Mouse (Mus musculus) midbrain, embryonic 10.5 days (tissue): ENCODE measurements around the gene Carns1. TPM values are rescaled to one million over a fixed set of nuclear protein-coding genes. Genes with fewer than 3 reads are reported as not detected.

Source experiments
- DNase-seq: peaks from one replicate; pipeline ENCODE4 v3.0.0-alpha.2; 2017; ENCODE audit warnings: low spot score
- H3K27ac ChIP-seq: fragments of 300-500 bp; sonication (generic); replicated peaks from 2 replicates; pipeline ENCODE4 v1.5.1; 2016; ENCODE audit warnings: mild to moderate bottlenecking
- H3K27me3 ChIP-seq: fragments of 300-500 bp; sonication (generic); 2 replicates; pipeline ENCODE4 v1.6.1; 2016; ENCODE audit warnings: low read depth, mild to moderate bottlenecking; ENCODE audit not compliant: poor library complexity, severe bottlenecking
- H3K36me3 ChIP-seq: fragments of 300-500 bp; sonication (generic); 2 replicates; pipeline ENCODE4 v1.6.1; 2016; ENCODE audit warnings: mild to moderate bottlenecking, moderate library complexity
- H3K4me1 ChIP-seq: fragments of 300-500 bp; sonication (generic); 2 replicates; pipeline ENCODE4 v1.6.1; 2016
- H3K4me3 ChIP-seq: fragments of 300-500 bp; sonication (generic); 2 replicates; pipeline ENCODE4 v1.5.1; 2016; ENCODE audit warnings: mild to moderate bottlenecking, moderate library complexity
- H3K9me3 ChIP-seq: fragments of 300-500 bp; sonication (generic); replicated peaks from 2 replicates; pipeline ENCODE4 v1.6.1; 2016; ENCODE audit warnings: mild to moderate bottlenecking
- WGBS: fragments of 180-500 bp; shearing (Covaris S2); methylation state at CpG from one replicate; pipeline ENCODE4 v1.1.7; 2016; 5-methylcytosine and 5-hydroxymethylcytosine counted together
- microRNA-seq: library from miRNA; unstranded; fragments of <30 nt; microRNA quantifications from one replicate; pipeline ENCODE4, GENCODE M21; 2017
- polyA plus RNA-seq: library from polyadenylated mRNA; unstranded; fragments of >200 nt; fragmentation: Nextera tagmentation; extraction: Ambion mirVana; gene quantifications from 2 replicates; pipeline ENCODE4 v1.2.1, GENCODE M21; 2016

Carns1 gene
- polyA plus RNA-seq, 1 experiment from 2014 or later, result 2.8 TPM

DNA sequence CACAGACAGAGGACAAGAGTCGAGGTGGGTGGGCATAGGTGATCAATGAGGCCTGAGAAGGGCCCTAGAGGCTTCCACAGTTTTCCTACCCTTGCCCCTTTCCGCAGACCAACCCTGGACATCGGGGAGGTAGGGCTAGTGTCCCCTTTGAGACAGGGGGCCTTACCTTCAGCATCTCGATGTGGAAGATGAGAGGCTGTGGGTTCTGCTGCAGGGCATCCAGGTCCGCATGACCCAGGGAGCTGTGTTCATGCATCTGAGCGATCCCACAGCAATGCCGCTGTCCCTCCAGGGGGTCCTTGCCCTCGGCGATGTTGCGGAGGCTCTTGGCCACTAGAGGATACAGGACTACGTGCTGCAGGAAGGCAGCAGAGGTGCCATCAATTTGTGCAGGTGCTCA, 59.5 kb downstream of the Carns1 start:
- H3K36me3 ChIP-seq, result peaks cover 74% of the 10 kb centered on the region
- peaks cover 8% of the 10 kb centered on the region; the same call in 1 of the 2 replicates for H3K27me3 ChIP-seq
- H3K9me3 ChIP-seq, result no peaks in the 10 kb centered on the region
- 87% methylated on average over 11 of the region's 11 CpGs for WGBS
- H3K27ac ChIP-seq, result no peak overlapping the region
- no peak overlapping the region for H3K4me3 ChIP-seq
- peaks cover 9% of the 10 kb centered on the region for H3K4me1 ChIP-seq
- DNase-seq, result no peak

DNA sequence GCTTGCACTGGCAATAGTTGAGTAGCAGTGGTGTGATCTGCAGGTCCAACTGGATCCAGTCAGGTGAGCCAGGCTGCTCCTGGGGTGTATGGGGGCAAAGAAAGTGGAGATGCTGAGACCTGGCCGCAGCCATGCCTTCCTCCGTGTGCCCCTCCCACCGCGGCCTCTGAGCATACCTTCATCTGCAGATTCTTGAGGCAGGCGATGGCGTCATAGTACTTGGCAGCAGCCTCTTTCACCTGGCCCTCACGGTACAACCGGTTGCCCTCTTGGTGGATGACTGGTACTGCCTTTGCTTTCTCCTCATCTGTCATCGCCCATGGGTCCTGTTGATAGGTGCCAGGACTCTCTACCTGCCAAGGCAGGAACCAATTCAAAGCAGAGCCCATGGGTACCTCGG, 60.1 kb downstream of the Carns1 start:
- Histone ChIP-seq H3K9me3 (no peaks in the 10 kb centered on the region), H3K4me1 (peaks cover 2% of the 10 kb centered on the region), H3K4me3 (no peak overlapping the region), H3K36me3 (peaks cover 78% of the 10 kb centered on the region), H3K27ac (no peak overlapping the region), H3K27me3 (peaks cover 5% of the 10 kb centered on the region; the same call in 1 of the 2 replicates)
- WGBS, result 92% methylated on average over 10 of the region's 10 CpGs
- DNase-seq, result no peak

DNA sequence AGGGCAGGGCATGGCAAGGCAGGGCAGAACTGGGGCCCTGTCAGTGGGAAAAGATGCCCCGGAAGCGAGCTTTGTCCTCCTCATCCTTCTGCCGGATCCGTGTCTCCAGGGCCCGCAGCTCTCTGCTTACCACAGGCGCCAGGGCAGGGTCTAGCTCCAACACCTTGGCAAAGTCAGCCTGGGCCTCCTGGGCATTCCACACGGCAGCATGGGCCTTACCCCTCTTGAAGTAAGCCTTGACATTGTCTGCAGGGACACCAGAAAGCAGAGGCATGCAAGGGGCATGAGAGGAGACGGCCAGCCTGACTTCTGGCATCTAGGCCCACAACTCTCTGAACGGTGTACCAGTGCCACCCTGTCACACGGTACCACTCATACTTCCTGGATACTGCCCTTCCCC, 60.7 kb downstream of the Carns1 start:
- DNase-seq, result no peak
- H3K36me3 ChIP-seq, result peaks cover 78% of the 10 kb centered on the region
- no peaks in the 10 kb centered on the region for H3K4me1 ChIP-seq
- no peak overlapping the region for H3K27ac ChIP-seq
- H3K4me3 ChIP-seq, result no peak overlapping the region
- WGBS, result 92% methylated on average over 10 of the region's 10 CpGs
- H3K27me3 ChIP-seq, result no peaks in the 10 kb centered on the region
- no peaks in the 10 kb centered on the region for H3K9me3 ChIP-seq

Small RNA genes lying within 50 kb of the gene (microRNA-seq; reads per million reads assigned to microRNA genes)
- not detected for gene Gm26115

Other genes starting within 250 kb of the Carns1 start
- 0.73 TPM in 2 replicates for gene Aldh3b1, start 245.7 kb downstream of the Carns1 start, polyA plus RNA-seq
- 5.1 and 8.0 TPM in 2 replicates for gene Unc93b1, start 240.3 kb downstream of the Carns1 start, polyA plus RNA-seq
- not detected in 2 replicates for gene Aldh3b3, start 216.8 kb downstream of the Carns1 start, polyA plus RNA-seq
- 0.21 and 0.35 TPM in 2 replicates for gene Aldh3b2, start 203.2 kb downstream of the Carns1 start, polyA plus RNA-seq
- 1.1 and 2.0 TPM in 2 replicates for gene Acy3, start 188.9 kb downstream of the Carns1 start, polyA plus RNA-seq
- not detected in 2 replicates for gene Tbx10, start 182.7 kb downstream of the Carns1 start, polyA plus RNA-seq
- gene Nudt8, start 174.9 kb downstream of the Carns1 start, polyA plus RNA-seq, result 20.2 and 21.5 TPM in 2 replicates
- gene Gm49405, start 174.9 kb downstream of the Carns1 start, polyA plus RNA-seq, result 2.4 and 2.8 TPM in 2 replicates
- 2.2 and 3.5 TPM in 2 replicates for gene Doc2g, start 172.2 kb downstream of the Carns1 start, polyA plus RNA-seq
- gene Ndufv1, start 162.7 kb downstream of the Carns1 start, polyA plus RNA-seq, result 188 and 207 TPM in 2 replicates
- 400 and 417 TPM in 2 replicates for gene Gstp1, start 137.5 kb downstream of the Carns1 start, polyA plus RNA-seq
- 1.0 and 2.8 TPM in 2 replicates for gene Gstp2, start 129.5 kb downstream of the Carns1 start, polyA plus RNA-seq
- gene Gstp3, start 115.9 kb downstream of the Carns1 start, polyA plus RNA-seq, result 0.23 TPM in 1 of 2 replicates, not detected in the other
- gene Cabp2, start 93.9 kb downstream of the Carns1 start, polyA plus RNA-seq, result not detected in 2 replicates
- 76.2 and 82.5 TPM in 2 replicates for gene Cdk2ap2, start 78.3 kb downstream of the Carns1 start, polyA plus RNA-seq
- gene Pitpnm1, start 75.5 kb downstream of the Carns1 start, polyA plus RNA-seq, result 12.8 and 15.1 TPM in 2 replicates
- 60.6 and 61.7 TPM in 2 replicates for gene Aip, start 49.6 kb downstream of the Carns1 start, polyA plus RNA-seq
- not detected in 2 replicates for gene Gpr152, start 35.7 kb downstream of the Carns1 start, polyA plus RNA-seq
- not detected in 2 replicates for gene Cabp4, start 31.4 kb downstream of the Carns1 start, polyA plus RNA-seq
- 133 and 138 TPM in 2 replicates for gene Coro1b, start 26.9 kb downstream of the Carns1 start, polyA plus RNA-seq
- gene Ptprcap, start 21.9 kb downstream of the Carns1 start, polyA plus RNA-seq, result 0.67 TPM in 1 of 2 replicates, not detected in the other
- gene Rps6kb2, start 12.1 kb downstream of the Carns1 start, polyA plus RNA-seq, result 58.8 and 71.4 TPM in 2 replicates
- 0.85 and 1.2 TPM in 2 replicates for gene Tbc1d10c, start 15.8 kb upstream of the Carns1 start, polyA plus RNA-seq
- 1,003 and 1,059 TPM in 2 replicates for gene Ppp1ca, start 16.6 kb upstream of the Carns1 start, polyA plus RNA-seq
- gene Rad9a, start 26.2 kb upstream of the Carns1 start, polyA plus RNA-seq, result 58.9 and 60.3 TPM in 2 replicates
- gene Clcf1, start 38.8 kb upstream of the Carns1 start, polyA plus RNA-seq, result 0.65 and 0.74 TPM in 2 replicates
- not detected in 2 replicates for gene AC109138.7, start 38.9 kb upstream of the Carns1 start, polyA plus RNA-seq
- gene Pold4, start 56.4 kb upstream of the Carns1 start, polyA plus RNA-seq, result 12.2 and 15.6 TPM in 2 replicates
- gene Ssh3, start 93.7 kb upstream of the Carns1 start, polyA plus RNA-seq, result 3.2 and 3.6 TPM in 2 replicates
- 11.7 and 12.6 TPM in 2 replicates for gene Ankrd13d, start 107.7 kb upstream of the Carns1 start, polyA plus RNA-seq
- 12.2 and 14.2 TPM in 2 replicates for gene Grk2, start 130.7 kb upstream of the Carns1 start, polyA plus RNA-seq
- gene Kdm2a, start 222.8 kb upstream of the Carns1 start, polyA plus RNA-seq, result 47.7 and 50.4 TPM in 2 replicates